Mouse (Mus musculus) cerebellum, adult (tissue): ENCODE measurements around the gene Eya4.
A peak's percentile ranks its signal among the peaks of the same experiment; 100 is the strongest.

Experiments
- ATAC-seq: cut with Nextera tagmentation; 2 replicates; pipeline ENCODE4 v1.9.2; 2017; ENCODE audit warnings: mild to moderate bottlenecking, moderate library complexity, mixed read lengths; ENCODE audit not compliant: insufficient number of reproducible peaks, low FRiP score, low TSS enrichment

Eya4 gene

DNA sequence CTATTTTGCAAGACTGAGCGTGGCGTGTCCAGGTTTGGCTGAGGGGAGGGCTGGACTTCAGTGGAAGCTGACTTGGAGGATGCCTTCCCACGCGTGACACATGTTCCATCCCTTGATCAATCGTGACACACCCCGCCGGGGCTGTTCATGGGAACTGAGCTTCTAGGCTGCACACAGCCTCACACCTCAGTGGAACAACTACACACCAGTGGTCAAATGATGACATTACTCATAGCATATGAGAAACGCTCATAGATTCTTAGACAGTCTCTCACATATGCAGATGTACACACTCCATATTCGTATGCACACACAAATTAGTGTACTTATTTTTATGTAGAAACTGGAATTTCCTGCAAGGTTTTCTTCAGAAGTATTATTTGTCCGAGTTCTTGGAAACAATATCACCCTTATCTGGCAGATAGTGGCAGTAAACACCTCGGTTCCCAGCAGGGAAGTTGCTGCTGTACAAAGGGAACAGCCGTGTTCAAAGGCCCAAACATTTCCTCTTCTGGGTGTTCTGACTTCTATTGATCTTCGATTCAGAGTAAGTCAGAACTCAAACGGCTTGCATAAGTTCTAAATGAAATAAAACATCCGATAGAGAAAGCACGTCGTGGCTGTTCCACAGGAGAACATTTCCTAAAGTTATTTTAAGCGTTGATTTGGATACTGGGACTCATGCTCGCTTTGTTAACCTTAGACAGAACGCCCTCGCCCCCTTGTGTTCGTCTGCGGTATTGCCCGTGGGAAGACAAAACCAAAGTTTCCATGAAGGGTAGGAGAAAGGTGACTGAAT is 269.6 kb downstream of the Eya4 start:
- peak; percentile 73 for ATAC-seq

DNA sequence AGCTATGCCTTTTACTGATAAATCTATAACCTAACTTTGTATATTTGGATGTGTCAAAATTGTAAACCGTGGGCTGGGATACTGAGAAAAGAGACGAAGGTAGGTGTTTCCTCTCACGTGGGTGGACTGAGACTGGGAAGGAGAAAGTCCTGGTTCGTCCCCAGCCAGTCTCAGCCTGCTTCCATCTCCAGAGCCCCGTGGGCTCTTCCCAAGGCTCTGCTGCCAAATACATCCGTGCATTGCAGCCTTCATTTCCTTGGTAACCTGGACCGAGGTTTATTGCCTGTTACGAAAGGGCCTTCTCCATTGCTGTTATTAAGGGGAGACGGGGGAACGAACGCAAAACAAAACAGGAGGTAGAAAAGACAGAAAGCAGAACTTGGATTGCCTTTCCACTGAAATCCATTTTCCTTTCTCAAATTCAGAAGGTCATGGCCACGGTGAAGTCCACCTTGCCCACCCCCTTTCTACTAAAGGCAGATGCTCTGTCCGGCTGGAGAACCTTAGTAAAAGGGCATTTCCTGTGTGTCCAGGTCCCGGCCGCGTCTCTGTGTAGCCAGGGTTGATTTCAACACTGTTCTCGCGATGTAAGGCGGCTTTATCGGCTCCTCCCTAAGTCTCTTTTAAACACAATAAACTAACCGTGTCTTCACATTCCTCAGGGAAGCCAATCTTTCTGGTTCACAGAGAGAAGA is 273.7 kb downstream of the Eya4 start:
- ATAC-seq = no peak

- no peak for ATAC-seq
Observed at GRCm38 (mm10) chr10:23073431-23073830, 277.2 kb downstream of the Eya4 start.

GRCm38 (mm10) chr10:23063637-23064036 is 286.9 kb downstream of the Eya4 start:
- no peak for ATAC-seq

GRCm38 (mm10) chr10:23062719-23063118 is 287.9 kb downstream of the Eya4 start:
- no peak for ATAC-seq

DNA sequence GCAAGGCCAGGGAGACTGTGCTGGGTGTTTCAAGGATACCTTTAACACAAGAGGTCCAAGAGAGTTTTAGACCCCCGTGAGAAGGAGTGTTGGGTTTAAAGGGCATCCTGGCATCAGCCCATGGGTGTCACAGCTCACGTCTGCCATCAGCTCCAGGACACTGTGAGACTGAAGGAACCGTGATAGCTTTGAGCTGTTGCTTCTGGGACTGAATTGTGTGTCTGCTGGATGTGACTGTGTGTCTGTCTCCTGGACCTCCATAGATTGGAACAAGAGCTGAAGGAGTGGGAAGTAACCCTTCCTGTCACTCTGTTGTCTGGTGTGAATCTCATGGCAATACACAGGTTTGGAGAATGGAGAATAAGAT is 289.9 kb downstream of the Eya4 start:
- ATAC-seq = no peak

DNA sequence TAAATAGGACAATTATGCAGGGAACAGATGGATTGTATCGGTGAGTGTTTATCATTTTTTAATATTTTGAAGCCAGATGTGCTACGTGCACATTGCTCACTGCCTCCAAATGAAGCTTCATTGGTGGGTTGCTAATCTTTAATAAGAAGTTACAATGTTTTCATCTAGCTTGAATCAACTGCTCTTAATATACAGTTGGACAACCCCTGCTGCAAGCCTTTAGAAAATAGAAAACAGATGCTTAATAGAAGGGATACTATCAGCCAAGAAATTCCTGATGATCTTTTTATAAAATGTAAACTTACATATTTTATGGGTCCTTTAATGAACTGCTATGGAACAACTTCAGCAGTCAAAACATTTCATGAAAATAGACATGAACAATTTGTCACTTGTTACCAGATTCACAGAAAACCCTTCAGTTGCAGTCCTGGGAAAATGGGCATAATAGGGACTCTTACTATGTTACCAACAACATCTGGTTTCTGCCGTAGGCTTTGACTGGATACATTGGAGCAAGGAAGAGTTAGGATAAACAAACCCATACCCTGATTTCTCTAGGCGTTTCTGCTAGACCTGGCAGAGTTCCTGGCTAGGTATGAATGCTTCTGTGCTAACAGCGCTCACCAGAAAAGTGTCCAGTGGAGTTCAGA is 290.4 kb downstream of the Eya4 start:
- no peak for ATAC-seq

DNA sequence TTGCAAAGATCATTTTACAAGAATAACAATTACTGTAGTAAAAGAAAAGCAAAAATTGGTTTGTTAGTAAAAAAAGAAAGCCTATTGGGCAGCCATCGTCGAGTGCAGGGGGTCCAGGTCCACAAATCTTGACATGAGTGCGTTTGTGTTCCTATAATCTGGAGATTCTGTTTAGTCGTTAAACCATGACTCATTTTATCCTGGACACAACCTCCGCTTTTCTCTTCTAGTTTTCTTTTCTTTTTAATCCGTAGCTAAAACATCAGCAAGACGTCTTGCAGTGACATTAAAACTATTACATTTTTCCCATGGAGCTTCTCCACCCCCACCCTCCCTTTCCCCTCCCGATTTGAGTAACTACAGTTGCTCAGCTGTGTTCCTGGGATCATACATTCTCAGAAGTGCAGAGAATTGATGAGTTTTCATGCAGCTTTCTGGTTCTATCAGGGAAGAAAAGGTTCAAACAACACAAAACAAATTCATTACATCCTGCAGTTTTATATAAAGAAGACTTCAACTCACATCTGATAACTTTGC is 297.1 kb downstream of the Eya4 start:
- ATAC-seq = no peak
